Mouse (Mus musculus) embryonic facial prominence, embryonic 13.5 days (tissue): ENCODE results near the gene Zmym2. TPM values are rescaled to one million over a fixed set of nuclear protein-coding genes. Genes with fewer than 3 reads are reported as not detected.

ENCODE experiments used
- ATAC-seq: fragments of 200-750 bp; cut with Nextera tagmentation; 2 replicates; pipeline ENCODE4 v1.8.0; 2017; ENCODE audit warnings: low read depth; ENCODE audit not compliant: insufficient number of reproducible peaks, insufficient read depth, low FRiP score, low TSS enrichment
- H3K27ac ChIP-seq: fragments of 300-500 bp; sonication (generic); 2 replicates; pipeline ENCODE4 v1.5.1; 2015; ENCODE audit warnings: moderate library complexity, mild to moderate bottlenecking, inconsistent platforms
- H3K27me3 ChIP-seq: fragments of 300-500 bp; sonication (generic); 2 replicates; pipeline ENCODE4 v1.6.1; 2015; ENCODE audit warnings: mild to moderate bottlenecking, inconsistent platforms
- H3K36me3 ChIP-seq: fragments of 300-500 bp; sonication (generic); 2 replicates; pipeline ENCODE4 v1.6.1; 2015; ENCODE audit warnings: mild to moderate bottlenecking, inconsistent platforms
- H3K4me1 ChIP-seq: fragments of 300-500 bp; sonication (generic); 2 replicates; pipeline ENCODE4 v1.6.1; 2015; ENCODE audit warnings: inconsistent platforms
- H3K4me2 ChIP-seq: fragments of 300-500 bp; sonication (generic); 2 replicates; pipeline ENCODE4 v1.6.1; 2015; ENCODE audit warnings: moderate library complexity, mild to moderate bottlenecking, inconsistent platforms
- H3K4me3 ChIP-seq: fragments of 300-500 bp; sonication (generic); 2 replicates; pipeline ENCODE4 v1.5.1; 2015; ENCODE audit warnings: mild to moderate bottlenecking, inconsistent platforms
- H3K9ac ChIP-seq: fragments of 300-500 bp; sonication (generic); 2 replicates; pipeline ENCODE4 v1.6.1; 2015; ENCODE audit warnings: mild to moderate bottlenecking, inconsistent platforms
- H3K9me3 ChIP-seq: fragments of 300-500 bp; sonication (generic); 2 replicates; pipeline ENCODE4 v1.6.1; 2016; ENCODE audit warnings: inconsistent platforms
- WGBS: fragments of 180-500 bp; shearing (Covaris S2); methylation state at CpG from one replicate; pipeline ENCODE4 v1.1.7; 2015; ENCODE audit warnings: mixed read lengths; 5-methylcytosine and 5-hydroxymethylcytosine counted together
- polyA plus RNA-seq: library from polyadenylated mRNA; unstranded; fragments of >200 nt; fragmentation: Nextera tagmentation; extraction: Ambion mirVana; gene quantifications from 2 replicates; pipeline ENCODE4 v1.2.1, GENCODE M21; 2015

Gene Zmym2
- polyA plus RNA-seq, 1 experiment from 2014 or later = 52.6 TPM

GRCm38 (mm10) chr14:56918532-56918931, 32.1 kb downstream of the Zmym2 start:
- Histone ChIP-seq H3K4me2 (no peak overlapping the region), H3K9me3 (no peaks in the 10 kb centered on the region), H3K27me3 (no peaks in the 10 kb centered on the region), H3K36me3 (peaks cover 53% of the 10 kb centered on the region), H3K4me1 (no peaks in the 10 kb centered on the region), H3K27ac (no peak overlapping the region), H3K4me3 (no peak overlapping the region), H3K9ac (no peak overlapping the region)
- 73% methylated on average over 3 of the region's 3 CpGs for WGBS
- ATAC-seq = no peak

DNA sequence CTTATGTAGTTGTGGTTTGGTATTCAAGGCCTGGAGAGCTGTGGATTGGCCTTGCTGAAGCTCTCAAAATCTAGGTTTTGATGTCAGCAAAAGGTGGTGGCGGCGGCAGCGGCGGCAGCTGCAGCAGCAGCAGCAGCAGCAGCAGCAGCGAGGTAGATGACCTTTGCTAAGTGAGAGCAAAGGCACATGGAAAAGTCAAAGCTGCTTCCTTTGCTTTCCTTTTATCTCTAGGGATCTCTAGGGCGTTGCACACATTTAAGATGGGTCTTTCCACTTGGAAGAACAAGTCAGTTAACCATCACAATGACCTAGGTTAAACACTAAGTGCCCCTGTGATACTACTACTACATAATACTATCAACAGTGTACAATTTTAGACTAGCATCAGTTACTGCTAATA, 49.0 kb downstream of the Zmym2 start:
- Histone ChIP-seq H3K4me3 (no peak overlapping the region), H3K9ac (no peak overlapping the region), H3K9me3 (no peaks in the 10 kb centered on the region), H3K27me3 (no peaks in the 10 kb centered on the region), H3K4me2 (no peak overlapping the region), H3K36me3 (peaks cover 46% of the 10 kb centered on the region), H3K27ac (no peak overlapping the region), H3K4me1 (no peaks in the 10 kb centered on the region)
- no peak for ATAC-seq
- WGBS = 89% methylated on average over 6 of the region's 6 CpGs

DNA sequence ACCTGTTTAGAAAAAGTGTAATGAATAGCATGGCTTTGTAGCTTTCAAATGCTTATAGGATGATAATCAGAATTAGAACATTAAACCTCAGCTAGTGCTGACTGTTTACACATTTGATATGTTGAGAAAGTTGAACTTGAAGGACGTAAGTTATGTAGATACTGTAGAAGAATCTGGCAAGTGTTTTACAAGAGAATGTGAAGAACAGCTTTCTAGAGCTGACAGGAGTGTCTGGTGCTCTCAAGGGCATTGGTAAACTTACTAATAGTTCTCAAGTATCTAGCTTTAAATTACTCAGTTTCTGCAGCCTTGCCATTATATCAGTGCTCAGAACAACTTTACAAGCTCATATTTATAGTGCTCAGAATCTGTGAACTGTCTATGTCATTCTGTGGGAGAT, 53.5 kb downstream of the Zmym2 start:
- no peak for ATAC-seq
- Histone ChIP-seq H3K27me3 (no peaks in the 10 kb centered on the region), H3K36me3 (peaks cover 53% of the 10 kb centered on the region), H3K4me3 (no peak overlapping the region), H3K27ac (no peak overlapping the region), H3K9me3 (no peaks in the 10 kb centered on the region), H3K9ac (no peak overlapping the region), H3K4me1 (no peaks in the 10 kb centered on the region), H3K4me2 (no peak overlapping the region)
- WGBS = 87% methylated on average over 1 of the region's 1 CpGs

DNA sequence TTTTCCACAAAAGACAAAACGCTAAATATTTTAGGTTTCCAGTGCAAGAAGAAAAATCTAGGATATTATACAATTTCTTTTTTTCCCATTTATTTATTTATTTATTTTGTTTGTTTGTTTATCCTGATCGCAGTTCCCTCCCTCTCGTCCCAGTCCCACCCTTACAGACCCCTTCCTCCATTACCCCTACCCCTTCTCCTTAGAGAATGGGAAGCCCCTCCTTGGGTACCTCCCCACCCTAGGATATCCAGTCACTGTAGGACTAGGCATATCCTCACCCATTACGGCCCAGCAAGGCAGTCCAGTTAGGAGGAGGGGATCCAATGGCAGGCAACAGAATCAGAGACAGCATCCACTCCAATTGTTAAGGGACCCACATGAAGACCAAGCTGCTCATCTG, 66.5 kb downstream of the Zmym2 start:
- no peak for ATAC-seq
- H3K4me2 ChIP-seq = no peak overlapping the region
- no peaks in the 10 kb centered on the region for H3K9me3 ChIP-seq
- H3K4me3 ChIP-seq = no peak overlapping the region
- H3K36me3 ChIP-seq = peaks cover 71% of the 10 kb centered on the region
- WGBS = 92% methylated on average over 4 of the region's 4 CpGs
- no peak overlapping the region for H3K27ac ChIP-seq
- no peak overlapping the region for H3K9ac ChIP-seq
- no peaks in the 10 kb centered on the region for H3K4me1 ChIP-seq
- H3K27me3 ChIP-seq = no peaks in the 10 kb centered on the region

GRCm38 (mm10) chr14:56954393-56954792, 67.9 kb downstream of the Zmym2 start:
- no peak overlapping the region for H3K4me3 ChIP-seq
- no peaks in the 10 kb centered on the region for H3K9me3 ChIP-seq
- no peaks in the 10 kb centered on the region for H3K27me3 ChIP-seq
- H3K9ac ChIP-seq = no peak overlapping the region
- no peaks in the 10 kb centered on the region for H3K4me1 ChIP-seq
- no peak for ATAC-seq
- H3K27ac ChIP-seq = no peak overlapping the region
- H3K4me2 ChIP-seq = no peak overlapping the region
- peaks cover 70% of the 10 kb centered on the region for H3K36me3 ChIP-seq

GRCm38 (mm10) chr14:56963969-56964734, 77.7 kb downstream of the Zmym2 start:
- peaks cover 28% of the 10 kb centered on the region for H3K36me3 ChIP-seq
- no peaks in the 10 kb centered on the region for H3K9me3 ChIP-seq
- WGBS = 64% methylated on average over 2 of the region's 2 CpGs
- H3K4me1 ChIP-seq = no peaks in the 10 kb centered on the region
- H3K27ac ChIP-seq = no peak overlapping the region
- no peak overlapping the region for H3K9ac ChIP-seq
- peak; percentile 32; the same call in 1 of the 2 replicates for ATAC-seq
- no peak overlapping the region for H3K4me2 ChIP-seq
- no peaks in the 10 kb centered on the region for H3K27me3 ChIP-seq
- no peak overlapping the region for H3K4me3 ChIP-seq

- no peaks in the 10 kb centered on the region for H3K27me3 ChIP-seq
- H3K36me3 ChIP-seq = no peaks in the 10 kb centered on the region
- WGBS = 73% methylated on average over 8 of the region's 8 CpGs
- ATAC-seq = no peak
- no peaks in the 10 kb centered on the region for H3K9me3 ChIP-seq
- H3K27ac ChIP-seq = no peak overlapping the region
- no peak overlapping the region for H3K4me2 ChIP-seq
- H3K4me1 ChIP-seq = no peaks in the 10 kb centered on the region
- no peak overlapping the region for H3K9ac ChIP-seq
- H3K4me3 ChIP-seq = no peak overlapping the region
These were observed 83.2 kb downstream of the Zmym2 start for GRCm38 (mm10) chr14:56969653-56970052.

DNA sequence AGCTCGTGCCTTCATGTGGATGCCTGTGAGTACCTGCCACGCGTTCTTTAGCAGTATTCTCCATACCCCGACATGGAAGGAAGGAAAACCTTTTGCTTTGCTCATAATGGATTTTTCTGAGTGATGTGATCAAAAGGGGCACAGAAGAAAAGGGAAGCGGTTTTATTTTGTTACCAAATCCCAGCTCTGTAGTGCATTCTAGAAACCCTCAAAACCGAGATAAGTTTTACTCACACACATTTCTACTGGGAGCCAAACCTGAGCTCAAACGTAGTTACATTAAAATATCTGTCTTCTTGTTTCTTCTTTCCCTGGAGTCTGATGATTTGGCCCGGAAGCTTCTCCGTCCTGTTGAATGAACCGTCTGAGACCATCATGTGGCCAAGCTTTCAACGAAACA, 83.7 kb downstream of the Zmym2 start:
- H3K9ac ChIP-seq = no peak overlapping the region
- H3K4me3 ChIP-seq = no peak overlapping the region
- no peak overlapping the region for H3K4me2 ChIP-seq
- H3K27me3 ChIP-seq = no peaks in the 10 kb centered on the region
- H3K27ac ChIP-seq = no peak overlapping the region
- no peaks in the 10 kb centered on the region for H3K4me1 ChIP-seq
- ATAC-seq = no peak
- no peaks in the 10 kb centered on the region for H3K36me3 ChIP-seq
- WGBS = 75% methylated on average over 11 of the region's 11 CpGs
- H3K9me3 ChIP-seq = no peaks in the 10 kb centered on the region

- Histone ChIP-seq H3K9ac (no peak overlapping the region), H3K9me3 (no peaks in the 10 kb centered on the region), H3K27ac (no peak overlapping the region), H3K4me3 (no peak overlapping the region), H3K36me3 (no peaks in the 10 kb centered on the region), H3K4me1 (no peaks in the 10 kb centered on the region), H3K4me2 (no peak overlapping the region), H3K27me3 (no peaks in the 10 kb centered on the region)
- 72% methylated on average over 8 of the region's 8 CpGs for WGBS
- ATAC-seq = no peak
These were observed 91.7 kb downstream of the Zmym2 start for GRCm38 (mm10) chr14:56978045-56978655.

DNA sequence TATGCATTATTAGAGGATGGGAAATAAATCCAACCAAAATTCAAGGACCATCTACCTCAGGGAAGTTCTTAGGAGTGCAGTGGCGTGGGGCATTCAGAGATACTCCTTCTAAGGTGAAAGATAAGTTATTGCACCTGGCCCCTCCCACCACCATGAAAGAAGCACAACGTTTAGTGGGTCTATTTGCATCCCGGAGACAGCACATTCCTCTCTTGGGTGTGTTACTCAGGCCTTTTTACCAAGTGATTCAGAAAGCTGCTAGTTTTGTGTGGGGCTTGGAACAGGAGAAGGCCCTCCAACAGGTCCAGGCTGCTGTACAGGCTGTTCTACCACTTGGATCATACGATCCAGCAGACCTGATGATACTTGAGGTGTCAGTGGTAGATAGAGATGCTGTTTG, 102.2 kb downstream of the Zmym2 start:
- no peak for ATAC-seq
- no peak overlapping the region for H3K4me3 ChIP-seq
- H3K9ac ChIP-seq = no peak overlapping the region
- H3K27me3 ChIP-seq = no peaks in the 10 kb centered on the region
- H3K4me1 ChIP-seq = no peaks in the 10 kb centered on the region
- WGBS = 79% methylated on average over 4 of the region's 4 CpGs
- no peaks in the 10 kb centered on the region for H3K36me3 ChIP-seq
- H3K9me3 ChIP-seq = no peaks in the 10 kb centered on the region
- no peak overlapping the region for H3K27ac ChIP-seq
- no peak overlapping the region for H3K4me2 ChIP-seq
